Mouse (Mus musculus): ENCODE data around the gene Moap1. TPM values are rescaled to one million over a fixed set of nuclear protein-coding genes. Genes with fewer than 3 reads are reported as not detected.
A peak's percentile ranks its signal among the peaks of the same experiment; 100 is the strongest.

Gene Moap1
- 21.1 and 23.7 TPM in 2 replicates for polyA plus RNA-seq (2014; fragmentation: Nextera tagmentation; extraction: Ambion mirVana)

- no peaks in the 10 kb centered on the region for H3K27me3 ChIP-seq (ENCODE audit: control insufficient read depth, insufficient read depth, low read length)
- peaks cover 18% of the 10 kb centered on the region for H3K4me1 ChIP-seq (ENCODE audit: control insufficient read depth, insufficient read depth, low read length)
- peak within 1 kb of the TSS; percentile 76 for H3K4me3 ChIP-seq (ENCODE audit: low read depth, low read length)
- peak within 1 kb of the TSS; percentile 90 for H3K27ac ChIP-seq (ENCODE audit: low read depth, low read length)
- no peaks in the 10 kb centered on the region for H3K9me3 ChIP-seq (replicated peaks; ENCODE audit: control insufficient read depth, low read length)
- H3K4me2 ChIP-seq: peak within 1 kb of the TSS; percentile 89
- WGBS (ENCODE audit: insufficient replicate concordance): under 1% methylated on average over 63 of the region's 63 CpGs
- peak within 1 kb of the TSS; percentile 84 for H3K9ac ChIP-seq (ENCODE audit: low read depth, low read length)
- H3K36me3 ChIP-seq (ENCODE audit: control insufficient read depth, insufficient read depth, low read length): 0 out of 2 replicates have a peak, but pooled peaks cover 3% of the 10 kb centered on the region
- ATAC-seq (replicated peaks; ENCODE audit: insufficient number of reproducible peaks, low FRiP score, low TSS enrichment): peak; percentile 94
Observed at GRCm38 (mm10) chr12:102743589-102744574, at the start of gene Moap1, which contains the start of gene Tmem251. TSS of gene Moap1 (minus strand) at chr12:102743661. TSS of gene Tmem251 (plus strand) at chr12:102743762.

DNA sequence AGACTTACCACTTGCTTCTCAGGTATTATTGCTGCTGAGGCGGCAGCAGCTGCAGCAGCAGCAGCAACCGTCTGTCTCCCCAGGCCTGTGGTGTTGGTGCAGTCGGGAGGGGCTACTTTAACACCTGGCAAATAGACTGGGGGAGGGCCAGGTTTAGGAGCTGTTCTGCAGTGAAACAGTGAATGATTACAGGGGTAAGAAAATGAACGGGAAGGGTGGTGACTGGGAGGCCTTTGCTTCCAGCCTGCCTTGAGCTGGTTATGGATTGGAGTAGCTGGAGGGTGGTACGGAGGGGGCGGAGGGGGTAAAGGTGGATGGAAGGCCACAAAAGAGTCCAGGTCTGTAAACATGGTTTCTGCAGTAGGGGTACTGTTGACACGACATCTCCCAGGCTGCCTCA, 44.5 kb upstream of the Moap1 start:
- Histone ChIP-seq H3K9ac (ENCODE audit: low read depth, low read length) (no peak overlapping the region), H3K36me3 (ENCODE audit: control insufficient read depth, insufficient read depth, low read length) (peaks cover 26% of the 10 kb centered on the region), H3K4me2 (no peak overlapping the region), H3K27ac (ENCODE audit: low read depth, low read length) (no peak overlapping the region), H3K9me3 (replicated peaks; ENCODE audit: control insufficient read depth, low read length) (no peaks in the 10 kb centered on the region), H3K4me1 (ENCODE audit: control insufficient read depth, insufficient read depth, low read length) (no peaks in the 10 kb centered on the region), H3K27me3 (ENCODE audit: control insufficient read depth, insufficient read depth, low read length) (no peaks in the 10 kb centered on the region), H3K4me3 (ENCODE audit: low read depth, low read length) (no peak overlapping the region)
- no peak for ATAC-seq (replicated peaks; ENCODE audit: insufficient number of reproducible peaks, low FRiP score, low TSS enrichment)
- 83% methylated on average over 7 of the region's 7 CpGs for WGBS (ENCODE audit: insufficient replicate concordance)

GRCm38 (mm10) chr12:102785593-102785985, 42.1 kb upstream of the Moap1 start:
- ATAC-seq (replicated peaks; ENCODE audit: insufficient number of reproducible peaks, low FRiP score, low TSS enrichment): no peak
- no peak overlapping the region for H3K9ac ChIP-seq (ENCODE audit: low read depth, low read length)
- no peak overlapping the region for H3K27ac ChIP-seq (ENCODE audit: low read depth, low read length)
- H3K27me3 ChIP-seq (ENCODE audit: control insufficient read depth, insufficient read depth, low read length): no peaks in the 10 kb centered on the region
- no peaks in the 10 kb centered on the region for H3K9me3 ChIP-seq (replicated peaks; ENCODE audit: control insufficient read depth, low read length)
- no peak overlapping the region for H3K4me3 ChIP-seq (ENCODE audit: low read depth, low read length)
- no peak overlapping the region for H3K4me2 ChIP-seq
- WGBS (ENCODE audit: insufficient replicate concordance): 76% methylated on average over 5 of the region's 5 CpGs
- no peaks in the 10 kb centered on the region for H3K4me1 ChIP-seq (ENCODE audit: control insufficient read depth, insufficient read depth, low read length)
- peaks cover 21% of the 10 kb centered on the region for H3K36me3 ChIP-seq (ENCODE audit: control insufficient read depth, insufficient read depth, low read length)

GRCm38 (mm10) chr12:102784899-102785592, 41.6 kb upstream of the Moap1 start:
- peaks cover 17% of the 10 kb centered on the region for H3K36me3 ChIP-seq (ENCODE audit: control insufficient read depth, insufficient read depth, low read length)
- no peak overlapping the region for H3K4me2 ChIP-seq
- 84% methylated on average over 19 of the region's 19 CpGs for WGBS (ENCODE audit: insufficient replicate concordance)
- H3K27me3 ChIP-seq (ENCODE audit: control insufficient read depth, insufficient read depth, low read length): no peaks in the 10 kb centered on the region
- no peak overlapping the region for H3K4me3 ChIP-seq (ENCODE audit: low read depth, low read length)
- no peaks in the 10 kb centered on the region for H3K9me3 ChIP-seq (replicated peaks; ENCODE audit: control insufficient read depth, low read length)
- no peak for ATAC-seq (replicated peaks; ENCODE audit: insufficient number of reproducible peaks, low FRiP score, low TSS enrichment)
- H3K9ac ChIP-seq (ENCODE audit: low read depth, low read length): no peak overlapping the region
- no peak overlapping the region for H3K27ac ChIP-seq (ENCODE audit: low read depth, low read length)
- H3K4me1 ChIP-seq (ENCODE audit: control insufficient read depth, insufficient read depth, low read length): no peaks in the 10 kb centered on the region

DNA sequence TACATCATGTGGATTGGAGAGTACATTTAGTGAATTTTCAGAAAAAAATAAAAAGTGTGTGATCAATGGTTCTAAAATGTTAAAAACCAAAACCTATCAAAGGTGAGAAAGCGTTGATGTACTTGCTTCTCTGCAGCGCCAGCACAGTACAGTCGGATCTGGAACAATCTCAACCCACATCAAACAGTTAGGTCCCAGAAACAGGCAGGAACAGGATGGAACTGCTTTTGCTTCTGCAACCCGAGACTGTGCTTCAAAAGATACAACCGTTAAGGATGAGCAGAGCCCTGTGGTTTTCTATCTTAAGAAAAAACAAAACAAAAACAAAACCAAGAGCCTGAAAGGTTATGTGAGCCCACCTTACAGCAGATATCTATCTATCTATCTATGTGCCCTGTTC, 39.4 kb upstream of the Moap1 start:
- Histone ChIP-seq H3K9me3 (replicated peaks; ENCODE audit: control insufficient read depth, low read length) (no peaks in the 10 kb centered on the region), H3K9ac (ENCODE audit: low read depth, low read length) (no peak overlapping the region), H3K4me1 (ENCODE audit: control insufficient read depth, insufficient read depth, low read length) (no peaks in the 10 kb centered on the region), H3K4me2 (no peak overlapping the region), H3K27ac (ENCODE audit: low read depth, low read length) (no peak overlapping the region), H3K27me3 (ENCODE audit: control insufficient read depth, insufficient read depth, low read length) (no peaks in the 10 kb centered on the region), H3K36me3 (ENCODE audit: control insufficient read depth, insufficient read depth, low read length) (peaks cover 15% of the 10 kb centered on the region), H3K4me3 (ENCODE audit: low read depth, low read length) (no peak overlapping the region)
- 88% methylated on average over 5 of the region's 5 CpGs for WGBS (ENCODE audit: insufficient replicate concordance)
- ATAC-seq (replicated peaks; ENCODE audit: insufficient number of reproducible peaks, low FRiP score, low TSS enrichment): no peak

DNA sequence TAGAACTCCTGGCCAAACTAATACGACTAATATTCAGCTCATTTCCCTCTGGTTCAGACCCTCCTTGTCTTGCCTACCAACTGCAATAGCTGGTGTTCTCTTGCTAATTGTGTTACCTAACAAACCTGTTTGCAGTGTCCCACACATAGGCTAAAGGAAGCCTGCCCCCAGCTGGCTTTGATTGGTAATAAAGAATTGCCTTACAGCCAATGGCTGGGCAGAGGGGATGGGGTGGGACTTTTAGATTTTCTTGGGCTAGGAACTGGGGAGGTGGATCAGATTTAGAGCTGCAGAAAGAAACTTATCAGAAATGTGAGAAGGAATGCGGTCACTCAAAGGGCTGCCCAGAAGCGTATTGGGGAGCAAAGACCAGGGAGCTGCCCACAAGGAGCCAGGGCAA, 36.0 kb upstream of the Moap1 start:
- H3K27ac ChIP-seq (ENCODE audit: low read depth, low read length): no peak overlapping the region
- H3K4me2 ChIP-seq: no peak overlapping the region
- 36% methylated on average over 3 of the region's 3 CpGs for WGBS (ENCODE audit: insufficient replicate concordance)
- peaks cover 20% of the 10 kb centered on the region for H3K36me3 ChIP-seq (ENCODE audit: control insufficient read depth, insufficient read depth, low read length)
- H3K9ac ChIP-seq (ENCODE audit: low read depth, low read length): no peak overlapping the region
- H3K9me3 ChIP-seq (replicated peaks; ENCODE audit: control insufficient read depth, low read length): no peaks in the 10 kb centered on the region
- no peaks in the 10 kb centered on the region for H3K27me3 ChIP-seq (ENCODE audit: control insufficient read depth, insufficient read depth, low read length)
- H3K4me1 ChIP-seq (ENCODE audit: control insufficient read depth, insufficient read depth, low read length): no peaks in the 10 kb centered on the region
- no peak overlapping the region for H3K4me3 ChIP-seq (ENCODE audit: low read depth, low read length)
- ATAC-seq (replicated peaks; ENCODE audit: insufficient number of reproducible peaks, low FRiP score, low TSS enrichment): no peak

DNA sequence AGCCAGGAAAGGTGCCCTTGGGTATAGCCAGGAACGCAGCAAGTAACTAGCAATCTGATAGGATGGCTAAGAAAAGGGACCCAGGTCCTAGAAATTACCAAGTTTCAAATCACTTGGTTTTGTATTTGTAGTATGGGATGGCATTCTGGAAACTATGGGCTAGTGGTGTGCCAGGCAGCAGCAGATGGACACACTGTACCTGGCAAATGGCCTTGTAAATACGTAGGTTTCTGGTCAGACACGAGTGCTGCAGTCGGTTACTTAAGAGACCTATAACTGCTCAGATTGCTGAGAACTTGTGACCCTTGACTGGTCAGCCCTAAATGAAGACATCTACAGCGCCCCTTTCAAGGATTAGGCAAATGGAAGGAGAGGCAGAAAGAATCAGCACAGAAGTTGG, 34.7 kb upstream of the Moap1 start:
- H3K9ac ChIP-seq (ENCODE audit: low read depth, low read length): no peak overlapping the region
- no peaks in the 10 kb centered on the region for H3K27me3 ChIP-seq (ENCODE audit: control insufficient read depth, insufficient read depth, low read length)
- no peak for ATAC-seq (replicated peaks; ENCODE audit: insufficient number of reproducible peaks, low FRiP score, low TSS enrichment)
- 76% methylated on average over 5 of the region's 5 CpGs for WGBS (ENCODE audit: insufficient replicate concordance)
- peaks cover 17% of the 10 kb centered on the region for H3K36me3 ChIP-seq (ENCODE audit: control insufficient read depth, insufficient read depth, low read length)
- H3K27ac ChIP-seq (ENCODE audit: low read depth, low read length): no peak overlapping the region
- H3K4me1 ChIP-seq (ENCODE audit: control insufficient read depth, insufficient read depth, low read length): no peaks in the 10 kb centered on the region
- no peaks in the 10 kb centered on the region for H3K9me3 ChIP-seq (replicated peaks; ENCODE audit: control insufficient read depth, low read length)
- no peak overlapping the region for H3K4me3 ChIP-seq (ENCODE audit: low read depth, low read length)
- H3K4me2 ChIP-seq: no peak overlapping the region

- ATAC-seq (replicated peaks; ENCODE audit: insufficient number of reproducible peaks, low FRiP score, low TSS enrichment): no peak
- H3K9me3 ChIP-seq (replicated peaks; ENCODE audit: control insufficient read depth, low read length): no peaks in the 10 kb centered on the region
- no peaks in the 10 kb centered on the region for H3K27me3 ChIP-seq (ENCODE audit: control insufficient read depth, insufficient read depth, low read length)
- no peak overlapping the region for H3K4me2 ChIP-seq
- no peak overlapping the region for H3K9ac ChIP-seq (ENCODE audit: low read depth, low read length)
- H3K36me3 ChIP-seq (ENCODE audit: control insufficient read depth, insufficient read depth, low read length): peaks cover 28% of the 10 kb centered on the region
- no peaks in the 10 kb centered on the region for H3K4me1 ChIP-seq (ENCODE audit: control insufficient read depth, insufficient read depth, low read length)
- H3K4me3 ChIP-seq (ENCODE audit: low read depth, low read length): no peak overlapping the region
- no peak overlapping the region for H3K27ac ChIP-seq (ENCODE audit: low read depth, low read length)
- 93% methylated on average over 14 of the region's 14 CpGs for WGBS (ENCODE audit: insufficient replicate concordance)
Observed at GRCm38 (mm10) chr12:102776035-102776434, 32.6 kb upstream of the Moap1 start.
